Mouse (Mus musculus) liver, embryonic 13.5 days (tissue): ENCODE results near the gene Nr1h3. TPM values are rescaled to one million over a fixed set of nuclear protein-coding genes. Genes with fewer than 3 reads are reported as not detected.
"Not testable (repeated sequence)": the region's sequence is repeated elsewhere in the genome, so short reads cannot be mapped to it uniquely, and the experiment has no call there.

Experiments
- ATAC-seq: fragments of 200-750 bp; cut with Nextera tagmentation; 2 replicates; pipeline ENCODE4 v1.8.0; 2017; ENCODE audit warnings: low read depth, mild to moderate bottlenecking, moderate number of reproducible peaks, moderate library complexity
- DNase-seq: peaks from one replicate; pipeline ENCODE4 v3.0.0; 2022
- H3K27ac ChIP-seq: fragments of 300-500 bp; sonication (generic); 2 replicates; pipeline ENCODE4 v1.5.1; 2015; ENCODE audit warnings: moderate library complexity, mild to moderate bottlenecking, inconsistent platforms
- H3K27me3 ChIP-seq: fragments of 300-500 bp; sonication (generic); 2 replicates; pipeline ENCODE4 v1.6.1; 2015; ENCODE audit warnings: mild to moderate bottlenecking, inconsistent platforms
- H3K36me3 ChIP-seq: fragments of 300-500 bp; sonication (generic); 2 replicates; pipeline ENCODE4 v1.6.1; 2015; ENCODE audit warnings: mild to moderate bottlenecking, inconsistent platforms
- H3K4me1 ChIP-seq: fragments of 300-500 bp; sonication (generic); replicated peaks from 2 replicates; pipeline ENCODE4 v1.6.1; 2015; ENCODE audit warnings: inconsistent platforms
- H3K4me2 ChIP-seq: fragments of 300-500 bp; sonication (generic); 2 replicates; pipeline ENCODE4 v1.6.1; 2015; ENCODE audit warnings: inconsistent platforms, mild to moderate bottlenecking, moderate library complexity
- H3K4me3 ChIP-seq: fragments of 300-500 bp; sonication (generic); replicated peaks from 2 replicates; pipeline ENCODE4 v1.5.1; 2015; ENCODE audit warnings: mild to moderate bottlenecking, inconsistent platforms
- H3K9ac ChIP-seq: fragments of 300-500 bp; sonication (generic); 2 replicates; pipeline ENCODE4 v1.6.1; 2015; ENCODE audit warnings: mild to moderate bottlenecking, inconsistent platforms
- H3K9me3 ChIP-seq: fragments of 300-500 bp; sonication (generic); replicated peaks from 2 replicates; pipeline ENCODE4 v1.6.1; 2016; ENCODE audit warnings: inconsistent platforms
- WGBS: fragments of 180-500 bp; shearing (Covaris S2); methylation state at CpG from one replicate; pipeline ENCODE4 v1.1.7; 2015; ENCODE audit not compliant: insufficient replicate concordance; 5-methylcytosine and 5-hydroxymethylcytosine counted together
- polyA plus RNA-seq: library from polyadenylated mRNA; unstranded; fragments of >200 nt; fragmentation: Nextera tagmentation; extraction: Ambion mirVana; gene quantifications from 2 replicates; pipeline ENCODE4 v1.2.1, GENCODE M21; 2015

Nr1h3 gene
- polyA plus RNA-seq: 14.1 and 16.5 TPM in 2 replicates

DNA sequence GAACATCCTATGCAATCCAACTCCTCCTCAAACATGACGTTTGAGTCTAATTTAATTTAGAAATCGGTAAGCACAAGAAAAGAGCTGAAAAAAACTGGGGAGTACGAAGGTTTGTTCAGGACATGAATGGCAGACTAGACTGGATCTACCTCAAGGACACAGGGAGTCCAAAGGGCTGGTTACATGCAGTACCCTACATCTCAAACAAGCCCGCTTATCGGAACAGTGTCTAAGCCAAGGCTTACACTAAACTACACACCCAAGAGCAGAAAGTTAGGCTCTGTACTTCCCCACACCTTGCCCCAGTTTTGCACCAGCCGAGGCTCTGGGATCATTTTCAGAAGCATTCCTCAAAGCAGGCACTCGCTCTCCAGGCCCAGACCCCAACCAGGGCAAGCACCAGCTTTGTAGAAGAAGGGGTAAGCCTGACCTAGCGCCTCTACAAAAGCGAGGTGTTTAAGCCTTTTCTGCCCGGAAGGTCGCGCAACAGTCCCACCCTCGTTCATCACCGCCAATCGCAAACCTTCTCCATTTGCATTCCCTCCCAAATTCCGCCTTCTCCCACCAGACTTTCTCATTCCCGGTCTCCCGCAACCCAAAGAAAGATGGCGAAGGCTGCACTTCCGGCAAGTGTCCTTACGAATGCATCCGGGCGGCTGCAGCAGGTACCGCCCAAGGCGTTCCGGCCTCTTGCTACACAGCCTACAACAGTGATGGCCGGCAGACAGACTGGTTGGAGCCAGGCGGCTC is at the start of gene Nr1h3, which contains the start of gene Acp2:
Gene Nr1h3, minus strand, starts transcription at position 613 of the 750 bp plus-strand sequence.
Gene Acp2, plus strand, starts transcription at position 664 of the 750 bp plus-strand sequence.
- peak within 1 kb of the TSS; percentile 80 for H3K4me3 ChIP-seq
- H3K27ac ChIP-seq: peak within 1 kb of the TSS; percentile 84
- peaks cover 25% of the 10 kb centered on the region for H3K4me1 ChIP-seq
- H3K4me2 ChIP-seq: peak within 1 kb of the TSS; percentile 78
- DNase-seq (peak; percentile 87), ATAC-seq (peak; percentile 91)
- WGBS: 2% methylated on average over 28 of the region's 28 CpGs
- peak within 1 kb of the TSS; percentile 84 for H3K9ac ChIP-seq
- H3K9me3 ChIP-seq: no peaks in the 10 kb centered on the region
- 0 out of 2 replicates have a peak, but pooled peaks cover 6% of the 10 kb centered on the region for H3K27me3 ChIP-seq
- H3K36me3 ChIP-seq: peaks cover 23% of the 10 kb centered on the region

GRCm38 (mm10) chr2:91252001-91252400 is 49.4 kb upstream of the Nr1h3 start:
- H3K4me1 ChIP-seq: peaks cover 14% of the 10 kb centered on the region
- no peak overlapping the region for H3K27ac ChIP-seq
- WGBS: 49% methylated on average over 4 of the region's 4 CpGs
- peaks cover 56% of the 10 kb centered on the region for H3K27me3 ChIP-seq
- H3K4me3 ChIP-seq: no peak overlapping the region
- H3K36me3 ChIP-seq: no peaks in the 10 kb centered on the region
- ATAC-seq: no peak
- no peak overlapping the region for H3K4me2 ChIP-seq
- no peaks in the 10 kb centered on the region for H3K9me3 ChIP-seq
- no peak for DNase-seq
- H3K9ac ChIP-seq: no peak overlapping the region

- Histone ChIP-seq H3K36me3 (no peaks in the 10 kb centered on the region), H3K27me3 (peaks cover 20% of the 10 kb centered on the region), H3K4me3 (no peak overlapping the region), H3K27ac (no peak overlapping the region), H3K4me2 (no peak overlapping the region), H3K4me1 (peaks cover 23% of the 10 kb centered on the region), H3K9me3 (no peaks in the 10 kb centered on the region), H3K9ac (no peak overlapping the region)
- DNase-seq (no peak), ATAC-seq (no peak)
- 77% methylated on average over 4 of the region's 4 CpGs for WGBS
Measured at GRCm38 (mm10) chr2:91248366-91248765, 45.7 kb upstream of the Nr1h3 start.

DNA sequence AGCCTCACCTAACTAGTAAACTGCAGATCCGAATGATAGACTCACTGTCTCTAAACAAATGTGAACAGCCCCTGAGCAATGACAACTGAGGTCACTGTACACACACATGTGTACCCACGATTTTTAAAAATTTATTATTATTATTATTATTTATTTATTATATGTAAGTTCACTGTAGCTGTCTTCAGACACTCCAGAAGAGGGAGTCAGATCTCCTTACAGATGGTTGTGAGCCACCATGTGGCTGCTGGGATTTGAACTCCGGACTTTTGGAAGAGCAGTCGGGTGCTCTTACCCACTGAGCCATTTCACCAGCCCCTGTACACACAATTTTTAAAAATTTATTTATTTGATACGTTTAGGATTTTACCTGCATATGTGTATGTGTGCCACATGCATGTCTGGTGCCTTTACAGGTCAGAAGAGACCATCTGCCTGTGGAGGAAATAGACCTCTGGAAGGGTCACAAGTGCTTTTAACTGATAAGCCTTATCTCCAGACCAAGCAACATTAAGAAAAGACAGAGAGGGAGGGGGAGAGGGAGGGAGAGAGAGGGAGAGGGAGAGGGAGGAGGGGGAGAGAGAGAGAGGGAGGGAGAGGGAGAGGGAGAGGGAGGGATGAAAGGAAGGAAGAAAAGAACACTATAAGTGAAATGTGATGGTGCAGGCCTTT is 42.1 kb upstream of the Nr1h3 start:
- DNase-seq (peak; percentile 54), ATAC-seq (peak; percentile 90)
- Histone ChIP-seq H3K4me1 (peaks cover 38% of the 10 kb centered on the region), H3K27ac (peak overlapping the region; percentile 67), H3K9me3 (no peaks in the 10 kb centered on the region), H3K36me3 (no peaks in the 10 kb centered on the region), H3K9ac (0 out of 2 replicates have a peak overlapping the region, but pooled peaks have one; percentile 11), H3K4me3 (no peak overlapping the region), H3K4me2 (no peak overlapping the region), H3K27me3 (no peaks in the 10 kb centered on the region)
- 33% methylated on average over 5 of the region's 5 CpGs for WGBS

GRCm38 (mm10) chr2:91243416-91243815 is 40.8 kb upstream of the Nr1h3 start:
- ATAC-seq: no peak

DNA sequence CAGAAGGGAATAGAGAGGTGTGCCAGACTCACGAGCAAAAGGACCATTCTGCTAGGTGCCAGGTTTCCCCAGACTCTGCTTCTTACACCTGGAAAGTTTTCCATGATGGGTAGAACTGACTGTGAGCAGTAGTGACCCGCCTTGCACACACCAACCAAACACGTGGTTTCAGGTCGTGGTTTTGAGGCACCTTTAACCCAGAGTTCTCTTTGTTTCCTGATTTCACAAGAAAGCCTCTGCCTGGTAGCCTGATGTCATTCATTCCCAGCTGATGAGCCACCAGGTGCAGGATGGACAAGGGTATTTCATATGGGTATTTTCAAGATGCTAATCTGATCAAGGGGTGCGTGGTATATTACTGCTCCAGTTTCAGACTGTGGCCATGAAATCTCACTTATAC is 39.9 kb upstream of the Nr1h3 start:
- no peaks in the 10 kb centered on the region for H3K9me3 ChIP-seq
- no peak overlapping the region for H3K4me3 ChIP-seq
- no peak overlapping the region for H3K9ac ChIP-seq
- WGBS: 29% methylated on average over 5 of the region's 5 CpGs
- no peaks in the 10 kb centered on the region for H3K27me3 ChIP-seq
- no peaks in the 10 kb centered on the region for H3K36me3 ChIP-seq
- ATAC-seq (0 out of 2 replicates have a peak, but pooled peaks have one; percentile 18), DNase-seq (no peak)
- H3K27ac ChIP-seq: no peak overlapping the region
- peaks cover 42% of the 10 kb centered on the region for H3K4me1 ChIP-seq
- no peak overlapping the region for H3K4me2 ChIP-seq

More at GRCm38 (mm10) chr2:91243416-91243815, 40.8 kb upstream of the Nr1h3 start:
- no peak for DNase-seq
- Histone ChIP-seq H3K4me3 (no peak overlapping the region), H3K4me2 (no peak overlapping the region), H3K36me3 (no peaks in the 10 kb centered on the region), H3K9ac (0 out of 2 replicates have a peak overlapping the region, but pooled peaks have one; percentile 20), H3K9me3 (no peaks in the 10 kb centered on the region), H3K27me3 (no peaks in the 10 kb centered on the region), H3K27ac (0 out of 2 replicates have a peak overlapping the region, but pooled peaks have one; percentile 36), H3K4me1 (peaks cover 38% of the 10 kb centered on the region)
- 74% methylated on average over 3 of the region's 3 CpGs for WGBS

- H3K4me3 ChIP-seq: peak overlapping the region; percentile 71
- H3K27ac ChIP-seq: peak overlapping the region; percentile 94
- peaks cover 24% of the 10 kb centered on the region for H3K4me1 ChIP-seq
- H3K36me3 ChIP-seq, DNase-seq, H3K27me3 ChIP-seq, H3K9me3 ChIP-seq: not testable (repeated sequence)
- peak overlapping the region; percentile 73 for H3K9ac ChIP-seq
- 14% methylated on average over 4 of the region's 4 CpGs for WGBS
- peak; percentile 6; the same call in 1 of the 2 replicates for ATAC-seq
- H3K4me2 ChIP-seq: peak overlapping the region; percentile 97
Measured at GRCm38 (mm10) chr2:91237511-91238080, 35.0 kb upstream of the Nr1h3 start.

- Histone ChIP-seq H3K4me2 (peak within 1 kb of the TSS; percentile 97), H3K27me3 (no peaks in the 10 kb centered on the region), H3K36me3 (peaks cover 9% of the 10 kb centered on the region; the same call in 1 of the 2 replicates), H3K27ac (peak within 1 kb of the TSS; percentile 94), H3K9ac (peak within 1 kb of the TSS; percentile 81), H3K4me1 (peaks cover 17% of the 10 kb centered on the region), H3K9me3 (no peaks in the 10 kb centered on the region), H3K4me3 (peak within 1 kb of the TSS; percentile 71)
- under 1% methylated on average over 48 of the region's 48 CpGs for WGBS
- ATAC-seq: peak; percentile 98
- peak; percentile 83 for DNase-seq
Measured at GRCm38 (mm10) chr2:91236601-91237510, 34.2 kb upstream of the Nr1h3 start, which contains the start of gene Ddb2. Gene Ddb2, minus strand, starts transcription at chr2:91236982.

- ATAC-seq (no peak), DNase-seq (no peak)
- H3K27ac ChIP-seq: no peak overlapping the region
- no peak overlapping the region for H3K4me2 ChIP-seq
- 67% methylated on average over 2 of the region's 2 CpGs for whole genome bisulfite sequencing
- H3K27me3 ChIP-seq: no peaks in the 10 kb centered on the region
- no peaks in the 10 kb centered on the region for H3K9me3 ChIP-seq
- H3K36me3 ChIP-seq: peaks cover 9% of the 10 kb centered on the region; the same call in 1 of the 2 replicates
- no peaks in the 10 kb centered on the region for H3K4me1 ChIP-seq
- no peak overlapping the region for H3K9ac ChIP-seq
- H3K4me3 ChIP-seq: no peak overlapping the region
Measured at GRCm38 (mm10) chr2:91229735-91230134, 27.1 kb upstream of the Nr1h3 start.

DNA sequence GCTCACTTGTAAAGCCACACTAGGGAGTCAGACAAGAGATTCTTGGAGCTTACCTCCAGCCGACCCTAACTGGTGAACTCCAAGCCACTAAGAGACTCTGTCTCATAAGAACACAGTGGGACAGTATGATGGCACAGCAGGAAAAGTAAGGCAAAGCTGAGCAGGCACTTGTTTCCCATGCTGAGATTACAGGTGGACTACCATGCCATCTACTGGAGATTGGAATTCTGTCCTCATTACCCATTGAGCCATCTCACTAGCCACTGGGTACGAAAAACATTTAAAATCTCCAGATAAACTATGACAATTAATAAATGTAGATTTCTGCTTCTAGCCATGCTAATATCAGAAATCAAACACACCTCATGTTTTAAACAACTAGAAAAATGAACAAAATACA is 21.0 kb upstream of the Nr1h3 start:
- Histone ChIP-seq H3K4me1 (no peaks in the 10 kb centered on the region), H3K4me2 (no peak overlapping the region), H3K27me3 (no peaks in the 10 kb centered on the region), H3K9ac (no peak overlapping the region), H3K27ac (no peak overlapping the region), H3K36me3 (no peaks in the 10 kb centered on the region), H3K9me3 (no peaks in the 10 kb centered on the region), H3K4me3 (no peak overlapping the region)
- DNase-seq: no peak
- ATAC-seq: no peak
- WGBS: 82% methylated on average over 2 of the region's 2 CpGs
